Mouse (Mus musculus) MEL (cell line): Measurements from ENCODE around the gene Rad21l. TPM values are rescaled to one million over a fixed set of nuclear protein-coding genes. Genes with fewer than 3 reads are reported as not detected.

Source experiments
- DNase-seq: peaks from one replicate; pipeline ENCODE4 v3.0.0; 2011; ENCODE audit warnings: low read depth, low spot score
- H3K27ac ChIP-seq: 2 replicates; pipeline ENCODE4 v1.5.1; 2012; ENCODE audit warnings: low read depth, mild to moderate bottlenecking, control low read depth, low read length, moderate library complexity; ENCODE audit not compliant: control insufficient read depth
- H3K27me3 ChIP-seq, 2 experiments: fragments of 150-350 bp in 1 of 2; sonication (generic) in 1 of 2; 2 replicates each; pipeline ENCODE4 v1.6.1; 2012; ENCODE audit warnings: low read length in 2 of 2, mild to moderate bottlenecking in 2 of 2, improper control_type of control experiment in 1 of 2, moderate library complexity in 1 of 2; ENCODE audit not compliant: insufficient read depth in 2 of 2, control insufficient read depth in 1 of 2
- H3K36me3 ChIP-seq, 2 experiments: 2 replicates each; pipeline ENCODE4 v1.6.1; 2012 to 2014; ENCODE audit warnings: low read length in 2 of 2, improper control_type of control experiment in 1 of 2, inconsistent platforms in 1 of 2, mild to moderate bottlenecking in 1 of 2; ENCODE audit not compliant: insufficient read depth in 2 of 2, control insufficient read depth in 1 of 2
- H3K4me1 ChIP-seq, 2 experiments: fragments of 150-350 bp in 1 of 2; sonication (generic) in 1 of 2; 2 replicates each; pipeline ENCODE4 v1.6.1; 2012; ENCODE audit warnings: low read length in 2 of 2, improper control_type of control experiment in 1 of 2, mild to moderate bottlenecking in 1 of 2; ENCODE audit not compliant: insufficient read depth in 2 of 2, control insufficient read depth in 1 of 2
- H3K4me3 ChIP-seq, 2 experiments: fragments of 150-350 bp in 1 of 2; sonication (generic) in 1 of 2; 2 replicates each; pipeline ENCODE4 v1.5.1; 2012; ENCODE audit warnings: low read depth in 2 of 2, low read length in 2 of 2, mild to moderate bottlenecking in 2 of 2, moderate library complexity in 2 of 2, control low read depth in 1 of 2, improper control_type of control experiment in 1 of 2; ENCODE audit not compliant: control insufficient read depth in 1 of 2, insufficient read depth in 1 of 2
- H3K79me2 ChIP-seq: 2 replicates; pipeline ENCODE4 v1.6.1; 2012; ENCODE audit warnings: mild to moderate bottlenecking, low read length, moderate library complexity; ENCODE audit not compliant: control insufficient read depth, poor library complexity, insufficient read depth
- H3K9ac ChIP-seq: 2 replicates; pipeline ENCODE4 v1.6.1; 2012; ENCODE audit warnings: low read depth, mild to moderate bottlenecking, control low read depth, low read length, moderate library complexity; ENCODE audit not compliant: control insufficient read depth, poor library complexity, severe bottlenecking
- H3K9me3 ChIP-seq: fragments of 150-350 bp; sonication (generic); replicated peaks from 2 replicates; pipeline ENCODE4 v1.6.1; 2012; ENCODE audit warnings: mild to moderate bottlenecking, low read length, improper control_type of control experiment, moderate library complexity; ENCODE audit not compliant: insufficient read depth
- CHD2 ChIP-seq: IDR thresholded peaks from 2 replicates; pipeline ENCODE4 v1.6.1; 2011; ENCODE audit warnings: low read length, improper control_type of control experiment
- CTCF ChIP-seq, 3 experiments: IDR thresholded peaks in 2 of 3; conservative IDR thresholded peaks in 1 of 3; 2 replicates each; pipeline ENCODE4 v1.5.1; 2011 to 2012; ENCODE audit warnings: low read length in 3 of 3, low read depth in 2 of 3, mild to moderate bottlenecking in 2 of 3, improper control_type of control experiment in 1 of 3, inconsistent platforms in 1 of 3, mixed read lengths in 1 of 3, moderate library complexity in 1 of 3; ENCODE audit not compliant: control insufficient read depth in 1 of 3, insufficient read depth in 1 of 3, poor library complexity in 1 of 3, severe bottlenecking in 1 of 3
- ELF1 ChIP-seq: IDR thresholded peaks from 2 replicates; pipeline ENCODE4 v1.6.1; 2014; ENCODE audit warnings: low read depth, mild to moderate bottlenecking, inconsistent platforms, low read length, improper control_type of control experiment, moderate library complexity
- EP300 ChIP-seq, 2 experiments: IDR thresholded peaks; 2 replicates each; pipeline ENCODE4 v1.6.1; 2011; ENCODE audit warnings: improper control_type of control experiment in 2 of 2, low read length in 2 of 2, low read depth in 1 of 2, mild to moderate bottlenecking in 1 of 2
- HCFC1 ChIP-seq: IDR thresholded peaks from 2 replicates; pipeline ENCODE4 v1.6.1; 2012; ENCODE audit warnings: low read depth, mild to moderate bottlenecking, inconsistent platforms, low read length, improper control_type of control experiment, moderate library complexity
- JUND ChIP-seq: IDR thresholded peaks from 2 replicates; pipeline ENCODE4 v1.6.1; 2011; ENCODE audit warnings: low read depth, mild to moderate bottlenecking, improper control_type of control experiment, low read length
- KAT2A ChIP-seq: conservative IDR thresholded peaks from 2 replicates; pipeline ENCODE4 v1.6.1; 2012; ENCODE audit warnings: low read depth, low read length, improper control_type of control experiment, inconsistent platforms
- MAFK ChIP-seq: IDR thresholded peaks from 2 replicates; pipeline ENCODE4 v1.6.1; 2011; ENCODE audit warnings: low read depth, mild to moderate bottlenecking, low read length, improper control_type of control experiment, borderline replicate concordance
- MAZ ChIP-seq: IDR thresholded peaks from 2 replicates; pipeline ENCODE4 v1.6.1; 2012; ENCODE audit warnings: low read depth, mild to moderate bottlenecking, inconsistent platforms, low read length, improper control_type of control experiment
- MEF2A ChIP-seq: IDR thresholded peaks from 2 replicates; pipeline ENCODE4 v1.6.1; 2014; ENCODE audit warnings: low read depth, mild to moderate bottlenecking, inconsistent platforms, low read length, improper control_type of control experiment; ENCODE audit not compliant: poor library complexity, insufficient replicate concordance, severe bottlenecking; ENCODE audit errors: extremely low read depth
- MYC ChIP-seq: IDR thresholded peaks from 2 replicates; pipeline ENCODE4 v1.6.1; 2011; ENCODE audit warnings: low read depth, mild to moderate bottlenecking, low read length, improper control_type of control experiment, moderate library complexity
- NELFE ChIP-seq: IDR thresholded peaks from 2 replicates; pipeline ENCODE4 v1.6.1; 2011; ENCODE audit warnings: low read depth, low read length, improper control_type of control experiment
- NRF1 ChIP-seq: IDR thresholded peaks from 2 replicates; pipeline ENCODE4 v1.6.1; 2014; ENCODE audit warnings: low read depth, mild to moderate bottlenecking, inconsistent platforms, low read length, improper control_type of control experiment, moderate library complexity; ENCODE audit not compliant: poor library complexity, insufficient read depth, severe bottlenecking
- POLR2AphosphoS5 ChIP-seq: IDR thresholded peaks from 2 replicates; pipeline ENCODE4 v1.6.1; 2012; ENCODE audit warnings: low read depth, borderline replicate concordance, mild to moderate bottlenecking, inconsistent platforms, low read length, moderate library complexity, mixed read lengths
- RCOR1 ChIP-seq: IDR thresholded peaks from 2 replicates; pipeline ENCODE4 v1.6.1; 2012; ENCODE audit warnings: low read depth, mild to moderate bottlenecking, inconsistent platforms, low read length, improper control_type of control experiment
- TBP ChIP-seq: IDR thresholded peaks from 2 replicates; pipeline ENCODE4 v1.8.0; 2011; ENCODE audit warnings: low read depth, low read length, improper control_type of control experiment
- USF1 ChIP-seq: IDR thresholded peaks from 2 replicates; pipeline ENCODE4 v1.6.1; 2014; ENCODE audit warnings: low read depth, mild to moderate bottlenecking, inconsistent platforms, low read length, improper control_type of control experiment, moderate library complexity
- USF2 ChIP-seq, 2 experiments: IDR thresholded peaks; 2 replicates each; pipeline ENCODE4 v1.6.1; 2011 to 2012; ENCODE audit warnings: improper control_type of control experiment in 2 of 2, low read length in 2 of 2, borderline replicate concordance in 1 of 2, inconsistent platforms in 1 of 2, low read depth in 1 of 2, mild to moderate bottlenecking in 1 of 2; ENCODE audit not compliant: insufficient read depth in 1 of 2
- ZC3H11A ChIP-seq: IDR thresholded peaks from 2 replicates; pipeline ENCODE4 v1.6.1; 2012; ENCODE audit warnings: low read depth, mild to moderate bottlenecking, inconsistent platforms, low read length, improper control_type of control experiment
- ZMIZ1 ChIP-seq: IDR thresholded peaks from 2 replicates; pipeline ENCODE4 v1.6.1; 2012; ENCODE audit warnings: low read depth, mild to moderate bottlenecking, inconsistent platforms, low read length, improper control_type of control experiment, moderate library complexity
- ZNF384 ChIP-seq: IDR thresholded peaks from 2 replicates; pipeline ENCODE4 v1.6.1; 2012; ENCODE audit warnings: low read depth, mild to moderate bottlenecking, inconsistent platforms, low read length, improper control_type of control experiment
- polyA plus RNA-seq, 2 experiments: library from polyadenylated mRNA; stranded (reverse) in 1 of 2; unstranded in 1 of 2; fragments of >175 nt in 1 of 2; fragments of >200 nt in 1 of 2; gene quantifications; 2 replicates each; pipeline versions ENCODE4 v1.2.1 to v1.2.4; 2012; ENCODE audit warnings: low replicate concordance in 2 of 2, low read depth in 1 of 2; ENCODE audit not compliant: insufficient read length in 2 of 2, insufficient read depth in 1 of 2, missing spikeins in 1 of 2
- total RNA-seq: library from RNA; depleted of rRNA; stranded (reverse); fragments of 300-350 nt; gene quantifications from 2 replicates; pipeline ENCODE4 v1.2.3, GENCODE M21; 2012

The Rad21l gene
- total and polyA plus RNA-seq, 3 experiments = not detected

- TF ChIP-seq ELF1 (no peak), TBP (no peak), POLR2AphosphoS5 (no peak), USF2 (IDR thresholded peaks at IDR 0.05; ENCODE audit: borderline replicate concordance in 1 of 2, insufficient read depth in 1 of 2, low read depth in 1 of 2, low read length in 2 of 2) (no peak), RCOR1 (no peak), MEF2A (no peak), ZC3H11A (no peak), MAZ (no peak), CHD2 (no peak), HCFC1 (no peak)
- no peak overlapping the region for H3K27ac ChIP-seq
- peaks cover 0 to 3% of the 10 kb centered on the region in 2 experiments; a peak in 2 of 4 replicates for H3K27me3 ChIP-seq
- H3K4me3 ChIP-seq = no peak overlapping the region
- H3K4me1 ChIP-seq = no peaks in the 10 kb centered on the region
- no peaks in the 10 kb centered on the region for H3K36me3 ChIP-seq
- DNase-seq = no peak
- no peak overlapping the region for H3K9ac ChIP-seq
- no peaks in the 10 kb centered on the region for H3K9me3 ChIP-seq
- H3K79me2 ChIP-seq = no peaks in the 10 kb centered on the region
These were observed 62.8 kb downstream of the Rad21l start for GRCm38 (mm10) chr2:151605437-151605987.

GRCm38 (mm10) chr2:151603630-151604029 is 64.7 kb downstream of the Rad21l start:
- Histone ChIP-seq H3K9me3 (no peaks in the 10 kb centered on the region), H3K9ac (no peak overlapping the region), H3K27ac (no peak overlapping the region)
- TF ChIP-seq EP300 (IDR thresholded peaks at IDR 0.05; ENCODE audit: low read depth in 1 of 2, low read length in 2 of 2) = no peak
- no peak for TF ChIP-seq JUND
- TF ChIP-seq ELF1 = no peak
- TF ChIP-seq USF1 = no peak
- no peak for TF ChIP-seq NRF1
- no peak for TF ChIP-seq ZC3H11A
- no peak for TF ChIP-seq ZMIZ1
- no peak for TF ChIP-seq CTCF (IDR thresholded peaks at IDR 0.05 in 2 of 3, conservative IDR thresholded peaks at IDR 0.05 in 1 of 3; ENCODE audit: control insufficient read depth in 1 of 3, insufficient read depth in 1 of 3, low read depth in 2 of 3, low read length in 3 of 3, poor library complexity in 1 of 3, severe bottlenecking in 1 of 3)
- TF ChIP-seq MAFK = no peak
- TF ChIP-seq POLR2AphosphoS5 = no peak
- TF ChIP-seq ZNF384 = no peak
- no peak for TF ChIP-seq HCFC1
- TF ChIP-seq TBP = no peak
- no peak for TF ChIP-seq NELFE
- TF ChIP-seq KAT2A = no peak
- no peak for TF ChIP-seq USF2 (IDR thresholded peaks at IDR 0.05; ENCODE audit: borderline replicate concordance in 1 of 2, insufficient read depth in 1 of 2, low read depth in 1 of 2, low read length in 2 of 2)
- no peak for TF ChIP-seq RCOR1
- TF ChIP-seq MYC = no peak
- TF ChIP-seq, all 39 proteins: peak for 0
- DNase-seq = no peak
- Histone ChIP-seq H3K36me3 (no peaks in the 10 kb centered on the region), H3K79me2 (no peaks in the 10 kb centered on the region), H3K4me3 (no peak overlapping the region), H3K4me1 (no peaks in the 10 kb centered on the region), H3K27me3 (peaks cover 0 to 3% of the 10 kb centered on the region in 2 experiments; a peak in 1 of 4 replicates)
